In genomic region chr5:113870393-113871040, GRCm38 (mm10) we compare ENCODE assay signal across 8 mouse cellular contexts. TPM values are rescaled to one million over a fixed set of nuclear protein-coding genes. Genes with fewer than 3 reads are reported as not detected.
DNase-seq lines count a peak whose midpoint lies in the region; ATAC-seq lines count a peak whose summit lies in the region.

No protein-coding gene starts in this region.

- H3K27me3 ChIP-seq in forebrain, embryonic 16.5 days (replicated peaks; ENCODE audit: control insufficient read depth, insufficient read depth, low read length), result no peaks in the 10 kb centered on the region
- no peaks in the 10 kb centered on the region for H3K27me3 ChIP-seq in kidney, embryonic 15.5 days
- H3K27me3 ChIP-seq in neural tube, embryonic 14.5 days (ENCODE audit: control insufficient read depth, insufficient read depth, low read length), result no peaks in the 10 kb centered on the region

- peaks cover 67% of the 10 kb centered on the region for H3K4me1 ChIP-seq in forebrain, embryonic 16.5 days (replicated peaks; ENCODE audit: control insufficient read depth, insufficient read depth, low read length)
- peaks cover 75% of the 10 kb centered on the region for H3K4me1 ChIP-seq in kidney, embryonic 15.5 days
- H3K4me1 ChIP-seq in neural tube, embryonic 14.5 days (ENCODE audit: control insufficient read depth, insufficient read depth, low read length), result peaks cover 66% of the 10 kb centered on the region

- H3K27ac ChIP-seq in forebrain, embryonic 16.5 days (ENCODE audit: low read length), result peak overlapping the region; percentile 25
- H3K27ac ChIP-seq in kidney, embryonic 15.5 days, result peak overlapping the region; percentile 87
- H3K27ac ChIP-seq in neural tube, embryonic 14.5 days (ENCODE audit: low read depth, low read length), result peak overlapping the region; percentile 99; the same call in 1 of the 2 replicates

- H3K9me3 ChIP-seq in forebrain, embryonic 16.5 days (ENCODE audit: control insufficient read depth, low read length), result no peaks in the 10 kb centered on the region
- no peaks in the 10 kb centered on the region for H3K9me3 ChIP-seq in kidney, embryonic 15.5 days (replicated peaks)
- no peaks in the 10 kb centered on the region for H3K9me3 ChIP-seq in neural tube, embryonic 14.5 days (ENCODE audit: control insufficient read depth, low read length)

- intact Hi-C loops in left cerebral cortex, postnatal 4 days (cut with DNase I), result no loop called here

- peaks cover under 1% of the 10 kb centered on the region; the same call in 1 of the 2 replicates for H3K36me3 ChIP-seq in forebrain, embryonic 16.5 days (ENCODE audit: control insufficient read depth, insufficient read depth)
- H3K36me3 ChIP-seq in kidney, embryonic 15.5 days, result peaks cover 10% of the 10 kb centered on the region
- no peaks in the 10 kb centered on the region for H3K36me3 ChIP-seq in neural tube, embryonic 14.5 days (ENCODE audit: control insufficient read depth, insufficient read depth, low read length)

- H3K9ac ChIP-seq in forebrain, embryonic 16.5 days (replicated peaks; ENCODE audit: low read depth, low read length), result no peak overlapping the region; the same call in 1 of the 2 replicates
- H3K9ac ChIP-seq in kidney, embryonic 15.5 days, result 0 out of 2 replicates have a peak overlapping the region, but pooled peaks have one; percentile 3
- no peak overlapping the region for H3K9ac ChIP-seq in neural tube, embryonic 14.5 days (replicated peaks; ENCODE audit: low read depth, low read length)

- no peak overlapping the region for H3K4me3 ChIP-seq in forebrain, embryonic 16.5 days (replicated peaks; ENCODE audit: low read length)
- H3K4me3 ChIP-seq in kidney, embryonic 15.5 days (replicated peaks), result no peak overlapping the region
- H3K4me3 ChIP-seq in neural tube, embryonic 14.5 days (ENCODE audit: low read depth, low read length), result no peak overlapping the region

- no peak overlapping the region for H3K4me2 ChIP-seq in forebrain, embryonic 16.5 days (ENCODE audit: low read length)
- no peak overlapping the region for H3K4me2 ChIP-seq in kidney, embryonic 15.5 days
- no peak overlapping the region for H3K4me2 ChIP-seq in neural tube, embryonic 14.5 days (ENCODE audit: low read depth, low read length)

- 30% methylated on average over 21 of the region's 21 CpGs for WGBS in forebrain, embryonic 16.5 days
- 31% methylated on average over 21 of the region's 21 CpGs for WGBS in kidney, embryonic 15.5 days
- WGBS in neural tube, embryonic 14.5 days, result 25% methylated on average over 21 of the region's 21 CpGs

- peak; percentile 42 for DNase-seq in left cerebral cortex, postnatal 4 days
- no peak for DNase-seq in left cerebral cortex, adult 18-20 months (ENCODE audit: low spot score in 2 of 2)
- DNase-seq in thymus, postnatal 14 days, result no peak
- DNase-seq in layer of hippocampus, adult 11-12 months (ENCODE audit: low spot score), result no peak

- no peak for ATAC-seq in forebrain, embryonic 16.5 days
- ATAC-seq in kidney, embryonic 15.5 days (replicated peaks; ENCODE audit: low FRiP score), result no peak
- no peak for ATAC-seq in neural tube, embryonic 14.5 days (ENCODE audit: low read depth)
- no peak for ATAC-seq in granulocyte monocyte progenitor cell, adult 5-6 weeks (replicated peaks; ENCODE audit: poor library complexity, severe bottlenecking)

RNA-seq across cellular contexts. Expression of gene Coro1c, which starts 38.0 kb away (rescaled TPM):
- 100 to 1,000 TPM; 183 to 194 TPM for total RNA-seq in left cerebral cortex, postnatal 4 days (2021)
- 10 to 100 TPM; 86.7 to 88.5 TPM for total RNA-seq in left cerebral cortex, adult 18-20 months (2021)
- polyA plus RNA-seq in forebrain, embryonic 16.5 days (2015; fragmentation: Nextera tagmentation; extraction: Ambion mirVana), result 230 and 234 TPM in 2 replicates
- 105 and 119 TPM in 2 replicates for polyA plus RNA-seq in kidney, embryonic 15.5 days (2015; fragmentation: Nextera tagmentation; extraction: Ambion mirVana)
- polyA plus RNA-seq in neural tube, embryonic 14.5 days (2014; fragmentation: Nextera tagmentation; extraction: Ambion mirVana), result 148 and 188 TPM in 2 replicates
- total RNA-seq in granulocyte monocyte progenitor cell, adult 5-6 weeks (2014; fragmentation: Nextera tagmentation), result 55.8 and 64.9 TPM in 2 replicates
- total RNA-seq in granulocyte monocyte progenitor cell, adult 5-6 weeks (2017), result 80.5 and 102 TPM in 2 replicates

RNA-seq across cellular contexts. Expression of gene Selplg, which starts 38.1 kb away (rescaled TPM):
- total RNA-seq in left cerebral cortex, postnatal 4 days (2021), result 1 to 10 TPM; 1.5 to 2.7 TPM
- total RNA-seq in left cerebral cortex, adult 18-20 months (2021), result 10 to 100 TPM; 26.3 to 27.5 TPM
- polyA plus RNA-seq in forebrain, embryonic 16.5 days (2015; fragmentation: Nextera tagmentation; extraction: Ambion mirVana), result 1.8 and 2.0 TPM in 2 replicates
- polyA plus RNA-seq in kidney, embryonic 15.5 days (2015; fragmentation: Nextera tagmentation; extraction: Ambion mirVana), result 1.5 and 2.2 TPM in 2 replicates
- 1.8 and 2.5 TPM in 2 replicates for polyA plus RNA-seq in neural tube, embryonic 14.5 days (2014; fragmentation: Nextera tagmentation; extraction: Ambion mirVana)
- 288 and 331 TPM in 2 replicates for total RNA-seq in granulocyte monocyte progenitor cell, adult 5-6 weeks (2014; fragmentation: Nextera tagmentation)
- 99.4 and 109 TPM in 2 replicates for total RNA-seq in granulocyte monocyte progenitor cell, adult 5-6 weeks (2017)

Comparison
In these comparisons a context has a peak if more than half of its experiments do, and no peak if none do; other contexts are left out.
1. RNA of gene Selplg, which starts 38.1 kb away (total RNA-seq): 99.4 to 331 TPM in granulocyte monocyte progenitor cell, adult 5-6 weeks and 26.3 to 27.5 TPM in left cerebral cortex, adult 18-20 months; 1.5 to 2.7 TPM in left cerebral cortex, postnatal 4 days; every median in the first group is over 4 times any median in the second.
2. H3K27ac ChIP-seq: peak in every context shown above with its lines; median percentile 99 in neural tube, embryonic 14.5 days; 87 in kidney, embryonic 15.5 days; 25 in forebrain, embryonic 16.5 days.